Mouse (Mus musculus) bone marrow macrophage, adult 2 months (primary cell): Measurements from ENCODE around the gene Pafah1b1.

Experiments used
- CTCF ChIP-seq: IDR thresholded peaks from 2 replicates; pipeline ENCODE4 v1.5.1; 2012; ENCODE audit warnings: low read depth, mild to moderate bottlenecking, low read length, moderate library complexity
- POLR2A ChIP-seq: IDR thresholded peaks from 2 replicates; pipeline ENCODE4 v1.6.1; 2012; ENCODE audit warnings: mild to moderate bottlenecking, low read depth, low read length, borderline replicate concordance

GRCm38 (mm10) chr11:74674713-74675112 lies 49.8 kb downstream of the Pafah1b1 start:
- TF ChIP-seq POLR2A (no peak), CTCF (no peak)
